Mouse (Mus musculus) stomach, postnatal 0 days (tissue): ENCODE results near the gene Sfrp5.

Experiments used
- CTCF ChIP-seq: IDR thresholded peaks from 2 replicates; pipeline ENCODE4 v1.5.1; 2016; ENCODE audit warnings: antibody characterized with exemption, low read depth, mild to moderate bottlenecking, moderate library complexity
- EP300 ChIP-seq: optimal IDR thresholded peaks from 2 replicates; pipeline ENCODE3; 2016; ENCODE audit warnings: antibody characterized with exemption

GRCm38 (mm10) chr19:42246626-42247025 is 44.6 kb upstream of the Sfrp5 start:
- TF ChIP-seq CTCF (no peak), EP300 (no peak)
